Mouse (Mus musculus) lung, embryonic 16.5 days (tissue): ENCODE results near the gene Cnga2. TPM values are rescaled to one million over a fixed set of nuclear protein-coding genes. Genes with fewer than 3 reads are reported as not detected.
"Not testable (repeated sequence)": the region's sequence is repeated elsewhere in the genome, so short reads cannot be mapped to it uniquely, and the experiment has no call there.

Experiments
- ATAC-seq: fragments of 200-750 bp; cut with Nextera tagmentation; 2 replicates; pipeline ENCODE4 v1.8.0; 2017; ENCODE audit warnings: low read depth, mild to moderate bottlenecking, moderate library complexity
- H3K27ac ChIP-seq: fragments of 300-500 bp; sonication (generic); 2 replicates; pipeline ENCODE4 v1.5.1; 2014; ENCODE audit warnings: mild to moderate bottlenecking, control low read depth, low read length
- H3K27me3 ChIP-seq: fragments of 300-500 bp; sonication (generic); 2 replicates; pipeline ENCODE4 v1.6.1; 2014; ENCODE audit warnings: low read depth, low read length, mixed read lengths; ENCODE audit not compliant: control insufficient read depth, insufficient read depth
- H3K36me3 ChIP-seq: fragments of 300-500 bp; sonication (generic); 2 replicates; pipeline ENCODE4 v1.6.1; 2014; ENCODE audit warnings: low read length; ENCODE audit not compliant: control insufficient read depth, insufficient read depth
- H3K4me1 ChIP-seq: fragments of 300-500 bp; sonication (generic); replicated peaks from 2 replicates; pipeline ENCODE4 v1.6.1; 2014; ENCODE audit warnings: low read length, mixed read lengths; ENCODE audit not compliant: control insufficient read depth, insufficient read depth
- H3K4me2 ChIP-seq: fragments of 300-500 bp; sonication (generic); 2 replicates; pipeline ENCODE4 v1.6.1; 2014; ENCODE audit warnings: low read depth, low read length, control low read depth
- H3K4me3 ChIP-seq: fragments of 300-500 bp; sonication (generic); 2 replicates; pipeline ENCODE4 v1.5.1; 2014; ENCODE audit warnings: mild to moderate bottlenecking, low read length, control low read depth
- H3K9ac ChIP-seq: fragments of 300-500 bp; sonication (generic); 2 replicates; pipeline ENCODE4 v1.6.1; 2014; ENCODE audit warnings: low read length, control low read depth
- H3K9me3 ChIP-seq: fragments of 300-500 bp; sonication (generic); 2 replicates; pipeline ENCODE4 v1.6.1; 2016; ENCODE audit warnings: low read length; ENCODE audit not compliant: control insufficient read depth
- WGBS: fragments of 180-500 bp; shearing (Covaris S2); extraction: QIAGEN DNeasy Blood & Tissue Kit; methylation state at CpG from one replicate; pipeline ENCODE4 v1.1.7; 2014; 5-methylcytosine and 5-hydroxymethylcytosine counted together
- polyA plus RNA-seq: library from polyadenylated mRNA; unstranded; fragments of >200 nt; fragmentation: Nextera tagmentation; extraction: Ambion mirVana; gene quantifications from 2 replicates; pipeline ENCODE4 v1.2.1, GENCODE M21; 2015

The Cnga2 gene
- polyA plus RNA-seq, 1 experiment from 2014 or later = 0.55 TPM

DNA sequence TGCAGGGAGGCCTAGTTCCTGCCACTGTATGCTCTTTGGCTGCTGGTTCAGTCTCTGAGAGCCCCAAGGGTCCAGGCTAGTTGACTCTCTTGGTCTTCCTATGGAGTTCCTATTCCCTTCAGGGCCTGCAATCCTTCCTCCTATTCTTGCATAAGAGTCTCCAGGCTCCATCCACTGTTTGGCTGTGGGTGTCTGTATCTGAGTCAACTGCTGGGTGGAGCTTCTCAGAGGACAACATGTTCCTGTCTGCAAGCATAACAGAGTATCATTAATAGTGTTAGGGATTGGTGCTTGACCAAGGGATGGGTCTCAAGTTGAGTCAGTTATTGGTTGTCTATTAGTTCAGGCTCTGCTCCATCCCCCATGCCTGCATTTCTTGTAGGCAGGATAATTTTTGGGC, 14.0 kb upstream of the Cnga2 start:
- not testable (repeated sequence) for H3K36me3 ChIP-seq, H3K4me1 ChIP-seq, H3K27me3 ChIP-seq, H3K9me3 ChIP-seq, H3K4me2 ChIP-seq, H3K4me3 ChIP-seq, H3K9ac ChIP-seq, H3K27ac ChIP-seq, ATAC-seq

DNA sequence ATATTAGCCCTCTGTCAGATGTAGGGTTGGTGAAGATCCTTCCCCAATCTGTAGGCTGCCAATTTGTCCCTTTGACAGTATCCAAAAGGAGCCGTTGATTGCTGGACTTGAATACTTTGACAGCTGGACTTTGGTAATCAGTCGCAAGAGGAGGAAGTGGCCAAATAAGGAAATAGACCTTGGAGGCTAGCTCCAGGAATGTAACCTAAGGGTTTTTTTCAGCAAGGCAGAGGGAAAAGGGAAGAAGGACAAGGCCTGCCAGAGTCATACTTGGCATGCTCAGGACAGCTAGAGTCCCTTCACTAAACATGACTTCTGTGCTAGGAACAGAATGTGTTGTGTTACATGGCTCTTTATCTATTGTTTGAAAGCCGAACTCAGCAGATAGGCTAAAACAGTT, 11.2 kb upstream of the Cnga2 start:
- Histone ChIP-seq H3K27me3 (no peaks in the 10 kb centered on the region), H3K36me3 (no peaks in the 10 kb centered on the region), H3K4me3 (no peak overlapping the region), H3K27ac (peak overlapping the region; percentile 47; the same call in 1 of the 2 replicates), H3K9ac (no peak overlapping the region), H3K4me2 (no peak overlapping the region), H3K9me3 (no peaks in the 10 kb centered on the region), H3K4me1 (peaks cover 3% of the 10 kb centered on the region; the same call in 1 of the 2 replicates)
- ATAC-seq = no peak
- WGBS = 39% methylated on average over 3 of the region's 3 CpGs

DNA sequence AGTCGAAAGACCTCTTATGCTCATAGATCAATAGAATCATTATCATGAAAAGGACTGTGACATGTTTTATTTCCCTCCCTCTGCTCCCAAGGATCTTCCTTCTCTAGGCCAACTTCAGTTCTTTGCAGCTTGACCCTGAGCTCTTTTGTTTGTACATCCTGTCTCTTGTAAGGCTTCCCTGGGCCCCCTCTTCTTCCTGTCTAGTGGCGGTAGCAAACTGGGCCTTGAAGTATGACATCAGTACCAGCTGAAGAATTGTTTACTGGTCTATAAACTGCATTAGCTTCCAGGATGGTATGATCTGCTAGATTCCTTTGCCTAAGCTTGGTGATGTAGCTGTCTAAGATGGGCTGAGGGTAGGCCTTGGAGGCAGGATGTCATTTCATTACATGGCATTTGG, 10.3 kb upstream of the Cnga2 start:
- no peaks in the 10 kb centered on the region for H3K9me3 ChIP-seq
- H3K4me1 ChIP-seq = peaks cover 3% of the 10 kb centered on the region; the same call in 1 of the 2 replicates
- H3K4me2 ChIP-seq = no peak overlapping the region
- no peaks in the 10 kb centered on the region for H3K27me3 ChIP-seq
- no peak overlapping the region for H3K9ac ChIP-seq
- H3K36me3 ChIP-seq = no peaks in the 10 kb centered on the region
- peak; percentile 34; the same call in 1 of the 2 replicates for ATAC-seq
- 48% methylated on average over 2 of the region's 2 CpGs for WGBS
- H3K27ac ChIP-seq = no peak overlapping the region
- no peak overlapping the region for H3K4me3 ChIP-seq

- Histone ChIP-seq H3K4me2 (no peak overlapping the region), H3K27ac (peak overlapping the region; percentile 36; the same call in 1 of the 2 replicates), H3K9ac (no peak overlapping the region), H3K4me3 (no peak overlapping the region), H3K4me1 (peaks cover 3% of the 10 kb centered on the region; the same call in 1 of the 2 replicates), H3K27me3 (no peaks in the 10 kb centered on the region), H3K36me3 (no peaks in the 10 kb centered on the region), H3K9me3 (no peaks in the 10 kb centered on the region)
- WGBS = 46% methylated on average over 2 of the region's 2 CpGs
- ATAC-seq = peak; percentile 35; the same call in 1 of the 2 replicates
These were observed 8.4 kb upstream of the Cnga2 start for GRCm38 (mm10) chrX:71983205-71983604.

GRCm38 (mm10) chrX:71983775-71984174, 7.9 kb upstream of the Cnga2 start:
- Histone ChIP-seq H3K9ac (no peak overlapping the region), H3K27ac (no peak overlapping the region), H3K4me2 (no peak overlapping the region), H3K9me3 (no peaks in the 10 kb centered on the region), H3K4me1 (peaks cover 3% of the 10 kb centered on the region; the same call in 1 of the 2 replicates), H3K36me3 (no peaks in the 10 kb centered on the region), H3K27me3 (no peaks in the 10 kb centered on the region), H3K4me3 (no peak overlapping the region)
- peak; percentile 41; the same call in 1 of the 2 replicates for ATAC-seq
- 60% methylated on average over 1 of the region's 1 CpGs for WGBS

DNA sequence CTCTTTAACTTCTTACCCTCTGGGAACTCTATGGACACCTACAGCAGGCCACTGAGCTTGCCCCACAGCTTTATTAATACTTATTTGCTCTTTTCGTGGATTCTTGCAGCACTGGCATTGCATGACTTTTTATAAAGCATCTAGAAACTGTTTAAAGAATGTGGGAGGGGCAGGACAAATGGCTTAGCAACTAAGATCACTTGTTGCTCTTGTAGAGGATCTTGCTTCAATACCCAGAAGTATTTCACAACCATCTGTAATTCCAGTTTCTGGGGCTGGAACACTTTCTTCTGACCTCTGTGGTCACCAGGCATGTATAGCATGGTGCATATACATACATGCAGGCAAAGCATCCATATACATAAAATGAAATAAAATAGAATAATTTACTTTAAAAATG, 4.3 kb downstream of the Cnga2 start:
- Histone ChIP-seq H3K36me3 (no peaks in the 10 kb centered on the region), H3K27ac (no peak overlapping the region), H3K27me3 (no peaks in the 10 kb centered on the region), H3K4me1 (no peaks in the 10 kb centered on the region), H3K4me2 (no peak overlapping the region), H3K9me3 (no peaks in the 10 kb centered on the region), H3K9ac (no peak overlapping the region), H3K4me3 (no peak overlapping the region)
- WGBS = 21% methylated on average over 1 of the region's 1 CpGs
- ATAC-seq = peak; percentile 34; the same call in 1 of the 2 replicates

DNA sequence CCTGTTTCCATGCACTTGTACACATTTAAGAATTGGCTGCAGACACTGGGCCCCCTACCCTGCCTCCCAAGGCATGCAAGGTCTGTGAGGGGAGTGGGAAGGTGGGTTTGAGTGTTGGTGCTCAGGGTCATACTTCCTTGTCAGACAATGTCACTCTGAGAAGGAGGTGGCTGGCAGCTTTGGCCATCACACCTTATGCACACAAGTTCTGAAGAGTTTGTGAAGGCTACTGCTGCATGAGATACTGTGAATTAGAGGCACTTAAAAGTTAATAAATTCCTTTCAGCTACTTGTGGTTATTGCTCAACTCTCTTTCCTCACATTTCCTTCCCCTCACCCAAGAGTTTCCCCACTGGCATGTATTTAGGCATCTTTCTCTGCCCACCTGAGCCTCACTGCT, 18.3 kb downstream of the Cnga2 start:
- peaks cover 4% of the 10 kb centered on the region; the same call in 1 of the 2 replicates for H3K4me1 ChIP-seq

GRCm38 (mm10) chrX:72012236-72012635, 20.6 kb downstream of the Cnga2 start:
- Histone ChIP-seq H3K9me3 (no peaks in the 10 kb centered on the region), H3K27me3 (no peaks in the 10 kb centered on the region), H3K36me3 (no peaks in the 10 kb centered on the region), H3K9ac (no peak overlapping the region), H3K4me2 (no peak overlapping the region), H3K4me1 (peaks cover 4% of the 10 kb centered on the region; the same call in 1 of the 2 replicates), H3K4me3 (no peak overlapping the region), H3K27ac (peak overlapping the region; percentile 69)
- ATAC-seq = peak; percentile 88
- WGBS = 40% methylated on average over 9 of the region's 9 CpGs

More for the DNA sequence above, 18.3 kb downstream of the Cnga2 start:
- peak; percentile 84 for ATAC-seq
- Histone ChIP-seq H3K27me3 (no peaks in the 10 kb centered on the region), H3K9me3 (no peaks in the 10 kb centered on the region), H3K4me2 (no peak overlapping the region), H3K9ac (no peak overlapping the region), H3K4me3 (no peak overlapping the region), H3K27ac (peak overlapping the region; percentile 45), H3K36me3 (no peaks in the 10 kb centered on the region)

GRCm38 (mm10) chrX:72012804-72013203, 21.2 kb downstream of the Cnga2 start:
- no peak overlapping the region for H3K9ac ChIP-seq
- H3K4me1 ChIP-seq = peaks cover 4% of the 10 kb centered on the region; the same call in 1 of the 2 replicates
- H3K9me3 ChIP-seq = no peaks in the 10 kb centered on the region
- peak; percentile 42; the same call in 1 of the 2 replicates for ATAC-seq
- WGBS = 30% methylated on average over 3 of the region's 3 CpGs
- H3K4me3 ChIP-seq = no peak overlapping the region
- no peaks in the 10 kb centered on the region for H3K36me3 ChIP-seq
- H3K27me3 ChIP-seq = no peaks in the 10 kb centered on the region
- H3K4me2 ChIP-seq = no peak overlapping the region
- peak overlapping the region; percentile 69 for H3K27ac ChIP-seq

GRCm38 (mm10) chrX:72022241-72022640, 30.6 kb downstream of the Cnga2 start:
- H3K27me3 ChIP-seq = no peaks in the 10 kb centered on the region
- no peak for ATAC-seq
- H3K36me3 ChIP-seq = no peaks in the 10 kb centered on the region
- H3K4me1 ChIP-seq = no peaks in the 10 kb centered on the region
- 79% methylated on average over 1 of the region's 1 CpGs for WGBS
- no peaks in the 10 kb centered on the region; the same call in 1 of the 2 replicates for H3K9me3 ChIP-seq
- no peak overlapping the region for H3K4me3 ChIP-seq
- no peak overlapping the region for H3K9ac ChIP-seq
- no peak overlapping the region for H3K27ac ChIP-seq
- no peak overlapping the region for H3K4me2 ChIP-seq
